Mouse (Mus musculus) testis, adult 2 months (tissue): ENCODE data around the gene Pla2g4e. TPM values are rescaled to one million over a fixed set of nuclear protein-coding genes. Genes with fewer than 3 reads are reported as not detected.
"Not testable (repeated sequence)": the region's sequence is repeated elsewhere in the genome, so short reads cannot be mapped to it uniquely, and the experiment has no call there.

ENCODE experiments used
- H3K27ac ChIP-seq: fragments of 200-500 bp; 2 replicates; pipeline ENCODE4 v1.5.1; 2012; ENCODE audit warnings: low read depth, low read length; ENCODE audit not compliant: control insufficient read depth, insufficient read depth
- H3K27me3 ChIP-seq: fragments of 200-500 bp; 2 replicates; pipeline ENCODE4 v1.6.1; 2012; ENCODE audit warnings: mild to moderate bottlenecking, low read length, moderate library complexity; ENCODE audit not compliant: control insufficient read depth, insufficient read depth
- H3K36me3 ChIP-seq: fragments of 200-500 bp; 2 replicates; pipeline ENCODE4 v1.6.1; 2012; ENCODE audit warnings: mild to moderate bottlenecking, low read length; ENCODE audit not compliant: control insufficient read depth, insufficient read depth
- H3K4me1 ChIP-seq: fragments of 200-500 bp; 2 replicates; pipeline ENCODE4 v1.6.1; 2012; ENCODE audit warnings: low read length; ENCODE audit not compliant: control insufficient read depth, insufficient read depth
- H3K4me3 ChIP-seq: fragments of 200-500 bp; 2 replicates; pipeline ENCODE4 v1.5.1; 2012; ENCODE audit warnings: low read depth, mild to moderate bottlenecking, low read length, moderate library complexity, mixed read lengths; ENCODE audit not compliant: control insufficient read depth
- CTCF ChIP-seq: fragments of 200-500 bp; IDR thresholded peaks from 2 replicates; pipeline ENCODE4 v1.5.1; 2012; ENCODE audit warnings: low read depth, mild to moderate bottlenecking, inconsistent platforms, low read length, moderate library complexity; ENCODE audit not compliant: control insufficient read depth, insufficient read depth, insufficient replicate concordance
- POLR2A ChIP-seq: fragments of 200-500 bp; IDR thresholded peaks from 2 replicates; pipeline ENCODE4 v1.6.1; 2012; ENCODE audit warnings: low read depth, mild to moderate bottlenecking, inconsistent platforms, low read length, moderate library complexity; ENCODE audit not compliant: control insufficient read depth
- polyA plus RNA-seq: library from polyadenylated mRNA; depleted of rRNA; stranded (reverse); fragments of >200 nt; gene quantifications from 2 replicates; pipeline ENCODE4 v1.2.3, GENCODE M21; 2012

Pla2g4e gene
- polyA plus RNA-seq, 1 experiment = 0.68 TPM

GRCm38 (mm10) chr2:120256259-120256658 lies 11.1 kb upstream of the Pla2g4e start:
- H3K4me1 ChIP-seq = no peaks in the 10 kb centered on the region
- no peak overlapping the region for H3K4me3 ChIP-seq
- H3K27ac ChIP-seq = no peak overlapping the region
- no peaks in the 10 kb centered on the region for H3K27me3 ChIP-seq
- TF ChIP-seq POLR2A = no peak
- TF ChIP-seq CTCF = no peak
- no peaks in the 10 kb centered on the region for H3K36me3 ChIP-seq

DNA sequence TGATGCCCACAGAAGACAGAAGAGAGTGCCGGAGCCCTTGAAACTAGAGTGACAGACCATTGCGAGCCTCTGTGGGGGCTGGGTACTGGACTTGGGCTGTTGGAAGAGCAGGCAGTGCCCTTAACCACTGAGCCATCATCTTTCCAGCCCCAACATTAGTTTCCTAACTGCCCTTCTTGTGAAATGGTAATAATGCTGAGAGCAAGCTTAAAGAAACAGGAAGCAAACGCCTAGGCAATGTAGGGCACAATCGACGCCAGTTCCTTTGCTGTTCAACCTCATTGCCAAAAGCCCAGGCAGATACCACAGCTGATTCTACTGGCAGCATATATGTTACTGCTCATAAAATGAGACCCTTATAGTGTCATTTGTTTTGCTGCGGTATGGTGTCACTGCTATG lies 7.5 kb upstream of the Pla2g4e start:
- H3K4me3 ChIP-seq = no peak overlapping the region
- no peaks in the 10 kb centered on the region for H3K36me3 ChIP-seq
- no peaks in the 10 kb centered on the region for H3K27me3 ChIP-seq
- H3K27ac ChIP-seq = no peak overlapping the region
- TF ChIP-seq CTCF (no peak), POLR2A (no peak)
- no peaks in the 10 kb centered on the region for H3K4me1 ChIP-seq

DNA sequence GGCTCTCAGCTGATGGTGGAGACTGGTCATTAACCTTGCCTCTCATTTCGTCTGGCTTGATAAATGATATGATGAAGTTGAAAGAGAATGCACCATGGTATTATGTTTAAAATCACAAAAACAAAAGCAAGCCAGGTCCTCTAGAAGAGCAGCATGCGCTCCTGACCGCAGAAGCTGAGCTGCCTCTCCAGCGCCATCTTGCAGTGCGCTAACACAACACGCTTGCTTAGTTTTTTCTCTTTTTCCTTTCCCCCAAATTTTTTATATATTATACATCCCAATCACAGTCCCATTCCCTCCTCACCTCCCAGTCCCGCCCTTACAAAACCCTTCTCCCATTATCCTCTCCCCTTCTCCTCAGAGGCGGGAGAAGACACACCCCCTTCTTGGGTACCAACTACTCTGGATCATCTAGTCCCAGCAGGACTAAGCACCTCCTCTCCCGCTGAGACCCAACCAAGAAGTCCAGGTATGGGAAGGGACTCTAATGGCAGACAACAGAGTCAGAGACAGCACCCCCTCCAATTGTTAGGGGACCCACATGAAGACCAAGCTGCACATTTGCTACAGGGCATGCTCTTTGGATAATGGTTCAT lies 384 bp upstream of the Pla2g4e start:
- Histone ChIP-seq H3K27ac (no peak overlapping the region), H3K36me3 (no peaks in the 10 kb centered on the region), H3K4me3 (peak overlapping the region; percentile 39; the same call in 1 of the 2 replicates), H3K27me3 (no peaks in the 10 kb centered on the region), H3K4me1 (no peaks in the 10 kb centered on the region; the same call in 1 of the 2 replicates)
- no peak for TF ChIP-seq POLR2A
- no peak; the same call in 1 of the 2 replicates for TF ChIP-seq CTCF

DNA sequence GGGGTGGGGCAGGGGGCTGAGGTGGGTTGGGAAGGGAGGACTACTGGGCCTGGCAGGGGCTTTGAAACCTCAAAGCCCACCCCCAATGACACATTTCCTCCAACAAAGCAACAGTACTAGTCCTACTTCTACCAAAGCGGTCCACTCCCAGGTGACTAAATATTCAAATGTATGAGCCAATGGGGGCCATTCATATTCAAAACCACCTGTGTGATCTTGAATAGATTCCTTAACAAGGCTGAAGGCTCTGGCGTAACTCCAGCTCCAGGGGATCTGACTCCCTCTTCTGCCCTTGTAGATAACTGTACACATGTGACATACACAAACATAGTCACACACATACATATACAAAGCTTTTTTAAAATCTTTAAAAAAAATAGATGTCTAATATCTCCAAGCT lies 1.1 kb downstream of the Pla2g4e start:
- no peaks in the 10 kb centered on the region for H3K27me3 ChIP-seq
- no peaks in the 10 kb centered on the region for H3K36me3 ChIP-seq
- no peak overlapping the region for H3K27ac ChIP-seq
- no peak overlapping the region for H3K4me3 ChIP-seq
- no peaks in the 10 kb centered on the region; the same call in 1 of the 2 replicates for H3K4me1 ChIP-seq
- no peak for TF ChIP-seq CTCF
- no peak for TF ChIP-seq POLR2A

GRCm38 (mm10) chr2:120242791-120243467 lies 2.2 kb downstream of the Pla2g4e start:
- Histone ChIP-seq H3K27ac (no peak overlapping the region), H3K4me1 (no peaks in the 10 kb centered on the region; the same call in 1 of the 2 replicates), H3K4me3 (no peak overlapping the region), H3K27me3 (no peaks in the 10 kb centered on the region), H3K36me3 (no peaks in the 10 kb centered on the region)
- TF ChIP-seq CTCF (no peak), POLR2A (no peak)

DNA sequence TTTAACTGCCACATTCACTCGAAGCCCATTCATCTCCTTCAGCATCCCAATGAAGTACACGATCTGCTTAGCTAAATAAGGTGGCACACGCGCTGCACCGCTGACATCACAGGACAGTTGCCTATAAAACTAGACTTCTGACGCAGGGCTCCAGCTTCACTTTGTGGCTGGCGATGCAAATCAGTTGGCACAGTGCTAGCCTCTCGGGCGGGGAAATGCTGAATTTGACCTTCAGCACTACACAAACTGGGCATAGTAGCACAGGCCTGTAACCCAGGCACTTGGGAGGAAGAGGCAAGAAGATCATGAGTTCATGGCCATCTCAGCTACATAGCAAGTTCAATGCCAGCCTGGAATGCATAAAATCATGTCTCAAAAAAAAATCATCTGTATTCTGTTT lies 6.4 kb downstream of the Pla2g4e start:
- H3K27me3 ChIP-seq, H3K4me3 ChIP-seq, H3K27ac ChIP-seq, H3K36me3 ChIP-seq, H3K4me1 ChIP-seq: not testable (repeated sequence)

DNA sequence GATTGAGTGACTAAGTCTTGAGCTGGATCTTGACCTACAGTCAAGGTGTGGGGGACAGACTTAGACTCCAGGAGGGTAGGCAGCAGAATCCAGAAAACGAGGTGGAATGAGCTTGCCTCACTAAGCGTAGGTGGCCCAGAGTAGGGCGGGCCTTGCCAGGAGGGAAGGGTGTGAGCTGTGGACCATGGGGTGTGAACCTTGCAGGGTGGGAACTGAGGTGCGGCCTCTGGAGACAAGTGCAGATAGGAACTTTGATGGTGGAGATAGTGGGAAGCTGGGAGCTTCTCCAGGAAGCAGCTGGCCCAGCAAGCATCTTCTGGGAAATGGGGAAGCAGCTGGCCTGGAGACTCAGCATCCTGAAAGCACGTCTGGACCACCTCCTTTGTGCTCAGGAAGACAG lies 7.4 kb downstream of the Pla2g4e start:
- Histone ChIP-seq H3K4me3 (no peak overlapping the region), H3K27me3 (no peaks in the 10 kb centered on the region), H3K4me1 (no peaks in the 10 kb centered on the region), H3K36me3 (no peaks in the 10 kb centered on the region), H3K27ac (no peak overlapping the region)
- TF ChIP-seq CTCF (no peak), POLR2A (no peak)
